Mouse (Mus musculus) C2C12 (cell line): ENCODE data around the gene Trub2. TPM values are rescaled to one million over a fixed set of nuclear protein-coding genes. Genes with fewer than 3 reads are reported as not detected.

Experiments used
- H3K27me3 ChIP-seq: one replicate; pipeline ENCODE4 v1.6.1; 2011; ENCODE audit not compliant: control insufficient read depth, insufficient read depth, insufficient read length
- H3K36me3 ChIP-seq: one replicate; pipeline ENCODE4 v1.6.1; 2011; ENCODE audit not compliant: control insufficient read depth, insufficient read depth
- H3K4me3 ChIP-seq: one replicate; pipeline ENCODE4 v1.5.1; 2011; ENCODE audit warnings: mild to moderate bottlenecking, control low read depth; ENCODE audit not compliant: poor library complexity, insufficient read depth, severe bottlenecking
- H3K79me2 ChIP-seq: one replicate; pipeline ENCODE4 v1.6.1; 2011; ENCODE audit not compliant: control insufficient read depth, insufficient read depth
- H3K79me3 ChIP-seq: one replicate; pipeline ENCODE4 v1.6.1; 2011; ENCODE audit warnings: low read depth, control low read depth
- H3ac ChIP-seq: one replicate; pipeline ENCODE3; 2011; ENCODE audit warnings: low read depth; ENCODE audit not compliant: control insufficient read depth, insufficient read length
- CEBPB ChIP-seq: IDR thresholded peaks from one replicate; pipeline ENCODE4 v1.6.1; 2011; ENCODE audit warnings: low read depth, mild to moderate bottlenecking, control low read depth, moderate library complexity
- CTCF ChIP-seq: IDR thresholded peaks from one replicate; pipeline ENCODE4 v1.5.1; 2011; ENCODE audit not compliant: control insufficient read depth, insufficient read depth, insufficient read length
- FOSL1 ChIP-seq: IDR thresholded peaks from one replicate; pipeline ENCODE4 v1.8.0; 2011; ENCODE audit warnings: mild to moderate bottlenecking, low read length; ENCODE audit not compliant: poor library complexity, insufficient read depth, severe bottlenecking
- MAX ChIP-seq: IDR thresholded peaks from one replicate; pipeline ENCODE4 v1.6.1; 2011; ENCODE audit warnings: mild to moderate bottlenecking, control low read depth
- MYOD1 ChIP-seq: IDR thresholded peaks from one replicate; pipeline ENCODE4 v1.6.1; 2011; ENCODE audit warnings: low read depth; ENCODE audit not compliant: control insufficient read depth, insufficient read length
- MYOG ChIP-seq: IDR thresholded peaks from one replicate; pipeline ENCODE4 v1.6.1; 2011; ENCODE audit not compliant: control insufficient read depth, insufficient read length; ENCODE audit errors: extremely low read depth
- USF1 ChIP-seq: IDR thresholded peaks from one replicate; pipeline ENCODE4 v1.6.1; 2011; ENCODE audit warnings: low read depth, mild to moderate bottlenecking, control low read depth, moderate library complexity
- polyA plus RNA-seq: library from polyadenylated mRNA; unstranded; fragments of >200 nt; fragmentation: generic; extraction: Trizol; gene quantifications from one replicate; pipeline ENCODE4 v1.2.1, GENCODE M21; 2012; ENCODE audit warnings: missing spikeins

Gene Trub2
- polyA plus RNA-seq, 1 experiment = 55.0 TPM

GRCm38 (mm10) chr2:29738799-29739198 is 49.5 kb downstream of the Trub2 start:
- H3K27me3 ChIP-seq = no peaks in the 10 kb centered on the region
- no peaks in the 10 kb centered on the region for H3K79me2 ChIP-seq
- no peak for TF ChIP-seq MYOG
- TF ChIP-seq USF1 = no peak
- TF ChIP-seq CTCF = no peak
- TF ChIP-seq FOSL1 = no peak
- TF ChIP-seq MAX = no peak
- no peak for TF ChIP-seq MYOD1
- TF ChIP-seq CEBPB = no peak
- H3K36me3 ChIP-seq = peaks cover 40% of the 10 kb centered on the region
- no peak overlapping the region for H3K4me3 ChIP-seq
- no peaks in the 10 kb centered on the region for H3K79me3 ChIP-seq
- no peak overlapping the region for H3ac ChIP-seq

- H3K79me3 ChIP-seq = no peaks in the 10 kb centered on the region
- no peaks in the 10 kb centered on the region for H3K79me2 ChIP-seq
- H3ac ChIP-seq = no peak overlapping the region
- H3K27me3 ChIP-seq = no peaks in the 10 kb centered on the region
- TF ChIP-seq FOSL1 = no peak
- TF ChIP-seq USF1 = no peak
- TF ChIP-seq CEBPB = no peak
- TF ChIP-seq MYOG = no peak
- no peak for TF ChIP-seq MYOD1
- TF ChIP-seq CTCF = no peak
- no peak for TF ChIP-seq MAX
- no peak overlapping the region for H3K4me3 ChIP-seq
- H3K36me3 ChIP-seq = peaks cover 47% of the 10 kb centered on the region
Observed at GRCm38 (mm10) chr2:29737209-29737925, 50.9 kb downstream of the Trub2 start.

- Histone ChIP-seq H3K36me3 (peaks cover 56% of the 10 kb centered on the region), H3ac (no peak overlapping the region), H3K79me2 (no peaks in the 10 kb centered on the region), H3K79me3 (no peaks in the 10 kb centered on the region), H3K27me3 (no peaks in the 10 kb centered on the region), H3K4me3 (no peak overlapping the region)
- TF ChIP-seq MYOD1 (no peak), USF1 (no peak), FOSL1 (no peak), CTCF (no peak), CEBPB (no peak), MAX (no peak), MYOG (no peak)
Observed at GRCm38 (mm10) chr2:29735708-29736107, 52.6 kb downstream of the Trub2 start.

- Histone ChIP-seq H3K36me3 (peaks cover 65% of the 10 kb centered on the region), H3K79me2 (no peaks in the 10 kb centered on the region)
Observed at GRCm38 (mm10) chr2:29733348-29733747, 55.0 kb downstream of the Trub2 start.

GRCm38 (mm10) chr2:29732559-29732958 is 55.7 kb downstream of the Trub2 start:
- Histone ChIP-seq H3K4me3 (no peak overlapping the region), H3K79me2 (no peaks in the 10 kb centered on the region), H3K79me3 (no peaks in the 10 kb centered on the region), H3K36me3 (peaks cover 66% of the 10 kb centered on the region), H3ac (no peak overlapping the region), H3K27me3 (no peaks in the 10 kb centered on the region)
- no peak for TF ChIP-seq MYOD1
- no peak for TF ChIP-seq USF1
- TF ChIP-seq FOSL1 = no peak
- TF ChIP-seq MAX = no peak
- TF ChIP-seq CEBPB = no peak
- TF ChIP-seq MYOG = no peak
- no peak for TF ChIP-seq CTCF

More at GRCm38 (mm10) chr2:29733348-29733747, 55.0 kb downstream of the Trub2 start:
- Histone ChIP-seq H3ac (no peak overlapping the region), H3K4me3 (no peak overlapping the region), H3K27me3 (no peaks in the 10 kb centered on the region), H3K79me3 (no peaks in the 10 kb centered on the region)
- no peak for TF ChIP-seq FOSL1
- TF ChIP-seq MYOG = no peak
- TF ChIP-seq CTCF = no peak
- no peak for TF ChIP-seq CEBPB
- no peak for TF ChIP-seq MAX
- TF ChIP-seq USF1 = no peak
- TF ChIP-seq MYOD1 = no peak

GRCm38 (mm10) chr2:29731545-29731944 is 56.8 kb downstream of the Trub2 start:
- H3K27me3 ChIP-seq = no peaks in the 10 kb centered on the region
- no peaks in the 10 kb centered on the region for H3K79me3 ChIP-seq
- TF ChIP-seq FOSL1 = no peak
- no peak for TF ChIP-seq CEBPB
- TF ChIP-seq MYOD1 = no peak
- TF ChIP-seq CTCF = peak; percentile 87
- TF ChIP-seq MYOG = no peak
- H3K4me3 ChIP-seq = no peak overlapping the region
- no peaks in the 10 kb centered on the region for H3K79me2 ChIP-seq
- no peak overlapping the region for H3ac ChIP-seq
- H3K36me3 ChIP-seq = peaks cover 68% of the 10 kb centered on the region
